Mouse (Mus musculus) kidney, adult 11 months (tissue): ENCODE data around the gene Scmh1.
"Not testable (repeated sequence)": the region's sequence is repeated elsewhere in the genome, so short reads cannot be mapped to it uniquely, and the experiment has no call there.

Experiments used
- DNase-seq: peaks from one replicate; pipeline ENCODE4 v3.0.0; 2022

The Scmh1 gene

DNA sequence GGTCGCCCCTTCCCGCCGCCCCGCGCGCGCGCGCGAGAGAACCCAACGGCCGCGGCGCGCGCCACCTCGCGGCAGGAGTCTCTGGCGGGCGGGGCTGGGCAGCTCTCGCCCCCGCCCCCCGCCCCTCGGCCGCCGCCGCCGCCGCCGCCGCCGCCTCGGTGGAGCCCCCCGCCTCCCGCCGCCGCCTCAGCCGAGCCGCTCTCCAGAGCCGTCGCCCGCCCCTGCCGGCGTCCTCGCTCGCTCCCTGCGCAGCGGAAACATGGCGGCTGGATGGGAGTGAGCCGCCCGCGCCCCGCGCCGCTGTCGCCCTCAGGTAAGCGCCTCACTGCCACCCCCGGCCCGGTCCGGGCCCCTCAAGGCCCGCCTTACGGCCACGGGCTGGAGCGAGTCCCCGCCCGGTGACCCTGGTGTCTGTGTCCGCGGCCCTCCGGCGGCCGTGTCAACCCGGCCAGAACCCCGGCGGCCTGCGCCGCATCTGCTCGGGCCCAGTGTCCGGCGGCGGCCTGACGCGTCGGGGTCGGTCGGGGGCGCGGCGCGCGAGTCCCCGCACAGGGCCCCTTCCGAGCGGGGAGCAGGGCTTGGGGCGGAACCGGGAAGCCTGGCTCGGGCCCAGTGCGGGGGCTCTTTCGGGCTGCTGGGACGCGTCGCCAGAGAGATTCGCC is at the start of gene Scmh1:
Scmh1 (plus strand) TSS at position 138 of the 662 bp plus-strand sequence.
- DNase-seq: peak; percentile 50

- no peak for DNase-seq
These were observed 45.0 kb upstream of the Scmh1 start for GRCm38 (mm10) chr4:120360011-120360521.

DNA sequence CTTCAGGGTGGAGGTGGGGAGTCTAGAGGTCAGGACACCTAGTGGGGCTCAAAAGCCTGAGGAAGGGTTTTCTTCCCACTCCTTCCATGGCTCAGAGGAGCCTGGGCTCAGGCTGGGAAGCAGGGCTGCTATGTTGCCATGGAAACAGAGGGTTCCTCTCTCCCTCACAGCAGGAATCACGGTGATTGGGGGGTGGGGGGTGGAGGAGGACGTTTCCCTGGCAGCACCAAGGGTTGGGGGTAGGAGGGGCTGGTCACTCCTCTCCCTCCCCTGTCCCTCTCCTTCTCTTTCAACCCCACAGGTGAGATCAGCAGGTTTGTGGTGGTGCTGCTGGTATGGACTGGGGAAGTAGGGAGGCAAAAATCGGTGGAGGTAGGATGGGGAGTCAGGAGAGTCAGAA is 40.4 kb upstream of the Scmh1 start:
- no peak for DNase-seq

- DNase-seq: no peak
These were observed 39.6 kb upstream of the Scmh1 start for GRCm38 (mm10) chr4:120365456-120365855.

GRCm38 (mm10) chr4:120368031-120368430 is 37.0 kb upstream of the Scmh1 start:
- DNase-seq: no peak

DNA sequence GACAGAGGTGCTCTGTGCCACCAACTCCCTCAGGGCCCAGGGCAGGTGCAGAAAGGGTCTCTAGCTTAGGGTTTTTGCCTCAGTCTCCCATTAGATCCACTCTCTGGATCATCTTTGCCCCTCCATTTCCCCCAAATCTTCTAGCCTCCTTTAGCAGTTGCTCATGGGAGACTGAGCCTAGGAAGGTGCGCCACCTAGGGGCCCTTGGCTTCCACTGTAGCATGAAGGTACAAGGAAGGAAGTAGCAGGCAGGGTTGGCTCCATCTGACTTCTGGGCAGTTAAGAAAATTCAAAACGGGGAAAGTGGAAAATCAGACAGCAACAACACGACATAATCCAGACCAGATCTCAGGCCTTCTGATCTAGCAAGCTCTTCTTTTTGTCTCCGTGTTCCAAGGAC is 36.4 kb upstream of the Scmh1 start:
- DNase-seq: peak; percentile 33

- peak; percentile 24 for DNase-seq
These were observed 35.9 kb upstream of the Scmh1 start for GRCm38 (mm10) chr4:120369156-120369555.

- no peak for DNase-seq
These were observed 35.2 kb upstream of the Scmh1 start for GRCm38 (mm10) chr4:120369861-120370366.

DNA sequence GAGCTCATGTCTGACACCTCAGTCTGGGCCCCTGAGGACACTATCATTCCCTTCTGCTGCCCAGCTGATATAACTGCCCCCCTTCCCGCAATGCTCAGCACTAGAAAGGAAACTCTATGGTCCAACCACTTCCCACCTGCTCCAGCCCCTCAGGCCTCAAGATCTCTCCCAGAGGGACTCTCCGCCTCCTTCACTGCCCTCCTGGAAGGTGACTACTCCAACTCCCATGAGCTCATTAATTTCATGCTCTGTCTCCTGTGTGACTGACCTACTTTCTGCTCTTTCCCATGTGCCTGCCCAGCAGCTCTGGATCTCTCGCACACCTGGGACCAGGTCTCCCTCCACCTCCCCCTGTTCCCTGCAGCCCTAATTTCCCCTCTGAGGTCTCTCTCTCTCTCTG is 32.2 kb upstream of the Scmh1 start:
- DNase-seq: no peak

DNA sequence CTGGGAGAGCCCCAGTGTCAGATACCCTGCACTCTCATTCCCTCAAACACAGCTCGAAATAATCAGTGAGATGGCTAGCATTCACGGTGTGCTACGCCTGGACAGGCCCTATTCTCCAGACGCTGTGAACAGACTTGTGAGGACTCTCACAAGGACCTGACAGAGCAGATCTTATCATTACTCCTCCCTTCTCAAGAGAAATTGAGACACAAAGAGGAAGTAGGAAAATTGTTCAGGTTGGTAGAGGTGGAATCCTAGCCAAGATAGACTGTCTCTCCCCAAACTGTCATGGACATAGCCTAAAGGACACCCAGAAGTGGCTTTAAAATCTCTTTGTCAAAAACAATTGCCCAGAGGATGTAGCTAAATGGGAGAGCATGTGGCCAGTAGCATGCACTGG is 31.3 kb upstream of the Scmh1 start:
- no peak for DNase-seq

DNA sequence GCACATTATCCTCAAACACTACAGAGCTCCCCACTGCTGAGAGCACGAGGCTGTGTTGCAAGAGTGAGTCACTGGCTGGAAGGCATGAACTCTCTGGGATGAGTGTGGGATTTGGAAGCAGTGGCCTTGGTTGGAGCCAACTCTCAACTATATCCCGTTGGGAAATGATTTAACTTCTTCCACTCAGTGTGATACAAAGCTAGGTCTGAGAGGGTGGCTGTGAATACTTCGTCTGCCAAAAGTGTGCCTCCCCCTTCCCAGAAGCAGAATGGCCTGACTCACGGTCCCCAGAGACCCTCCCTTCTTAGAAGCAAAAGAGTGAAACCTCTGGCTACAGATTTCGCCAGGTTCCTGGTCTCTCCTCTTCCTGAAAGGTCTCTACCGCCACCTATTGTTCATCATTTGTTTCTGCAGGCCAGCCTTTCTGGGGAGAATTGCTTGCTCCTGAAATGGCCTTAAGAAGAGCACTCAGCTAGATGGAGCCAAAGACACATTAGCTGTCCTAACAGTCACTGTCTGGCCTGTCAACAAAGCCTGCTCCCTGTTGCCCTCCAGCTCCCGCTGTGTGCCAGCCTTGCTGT is 24.2 kb upstream of the Scmh1 start:
- DNase-seq: peak; percentile 53

DNA sequence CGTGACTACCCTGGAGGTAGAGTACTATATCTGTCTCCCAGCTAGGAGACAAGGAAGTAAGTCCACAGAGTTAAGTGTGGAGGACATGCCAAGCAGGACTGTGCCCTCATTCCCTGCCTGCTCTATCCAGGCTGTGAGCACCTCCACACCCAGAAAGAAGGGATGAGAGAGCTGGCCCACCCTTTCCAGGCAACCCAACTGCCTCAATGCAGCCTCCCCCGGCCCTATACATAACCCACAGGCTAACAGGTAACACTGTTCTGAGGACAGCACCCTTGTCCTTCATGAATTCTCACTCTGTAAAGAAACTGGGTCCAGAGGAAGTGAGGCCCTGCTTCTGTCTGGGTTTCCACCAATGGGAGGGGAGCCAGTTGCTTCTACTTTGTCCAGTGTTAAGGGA is 19.6 kb upstream of the Scmh1 start:
- DNase-seq: no peak

DNA sequence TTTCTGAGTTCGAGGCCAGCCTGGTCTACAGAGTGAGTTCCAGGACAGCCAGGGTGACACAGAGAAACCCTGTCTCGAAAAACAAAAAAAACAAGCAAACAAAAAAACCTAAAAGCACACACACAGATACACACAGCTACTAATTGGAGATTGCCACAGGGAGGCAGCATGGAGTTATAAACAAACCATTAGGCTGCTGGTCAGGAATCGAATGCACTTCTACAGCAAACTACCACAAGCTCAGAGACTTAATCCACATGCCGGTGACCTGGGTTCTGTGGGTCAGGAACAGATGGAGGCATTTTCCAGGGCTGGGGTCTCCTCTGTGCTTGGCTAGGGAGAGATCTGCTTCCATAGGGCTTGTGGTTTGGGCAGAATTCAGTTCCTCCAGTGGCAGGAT is 17.6 kb upstream of the Scmh1 start:
- DNase-seq: no peak

- DNase-seq: no peak
These were observed 17.1 kb upstream of the Scmh1 start for GRCm38 (mm10) chr4:120387968-120388367.

DNA sequence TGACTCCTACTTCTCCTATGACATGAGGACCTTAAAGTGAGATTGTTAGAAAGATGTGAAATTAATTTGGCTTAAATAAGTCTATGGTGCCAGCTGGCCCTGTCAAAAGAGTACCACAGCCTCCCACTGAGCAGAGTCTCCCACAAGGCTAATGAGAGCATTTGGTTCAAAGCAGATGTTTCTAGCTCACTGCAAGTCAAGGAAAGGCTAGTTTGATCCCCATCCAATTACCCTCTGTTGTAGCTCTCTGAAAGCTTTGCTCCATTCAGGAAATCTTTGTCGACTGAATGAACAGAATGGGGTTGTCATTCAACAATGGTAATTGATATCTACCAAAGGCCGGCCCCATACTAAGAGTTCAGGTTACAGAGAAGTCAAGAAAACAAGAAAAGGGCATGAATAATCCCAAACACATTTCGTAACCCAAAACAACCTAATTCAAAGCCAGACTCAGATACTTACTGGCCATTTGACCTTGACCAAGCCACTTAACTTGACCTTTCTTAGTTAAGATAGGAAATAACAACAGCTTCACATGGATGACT is 16.0 kb upstream of the Scmh1 start:
- no peak for DNase-seq

GRCm38 (mm10) chr4:120389546-120389945 is 15.5 kb upstream of the Scmh1 start:
- DNase-seq: no peak

- no peak for DNase-seq
These were observed 13.5 kb upstream of the Scmh1 start for GRCm38 (mm10) chr4:120391591-120391990.

DNA sequence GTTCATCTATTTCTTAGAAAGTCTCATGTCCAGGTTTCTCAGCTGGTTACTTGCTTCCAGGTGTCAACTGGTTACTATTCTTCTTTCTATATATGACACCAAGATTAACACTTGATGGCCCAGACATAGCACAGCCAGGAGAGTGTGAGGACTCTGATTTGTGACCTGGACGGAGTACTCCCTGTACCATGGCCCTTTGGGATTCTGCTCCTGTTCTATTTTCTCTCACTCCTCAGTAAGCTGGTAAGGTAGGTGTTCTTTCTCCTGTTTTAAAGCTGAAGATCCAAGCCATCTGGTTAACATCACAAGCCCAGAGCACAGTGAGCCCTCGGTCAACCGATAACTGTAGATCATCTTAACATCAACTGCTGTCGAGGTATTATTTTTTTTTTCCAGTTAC is 12.7 kb upstream of the Scmh1 start:
- DNase-seq: no peak

DNA sequence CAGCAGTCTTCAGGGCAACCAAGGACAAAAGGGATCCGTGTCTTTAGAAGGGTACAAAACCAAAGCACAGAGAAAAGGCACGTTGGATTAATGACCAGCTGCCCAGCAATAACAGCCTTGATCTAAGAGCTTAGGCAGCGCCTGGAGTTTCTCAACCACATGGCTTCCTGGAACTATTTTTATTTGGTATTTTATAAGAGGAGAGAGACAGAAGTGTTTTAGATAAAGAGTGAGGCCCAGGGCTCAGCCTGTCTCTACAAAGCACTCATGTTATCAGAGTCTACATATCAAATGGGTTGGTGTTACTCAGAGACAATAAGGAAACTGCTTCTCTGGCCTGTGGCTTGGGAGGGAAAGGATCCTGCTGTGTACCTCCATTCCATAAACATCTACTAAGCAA is 12.3 kb upstream of the Scmh1 start:
- no peak for DNase-seq

DNA sequence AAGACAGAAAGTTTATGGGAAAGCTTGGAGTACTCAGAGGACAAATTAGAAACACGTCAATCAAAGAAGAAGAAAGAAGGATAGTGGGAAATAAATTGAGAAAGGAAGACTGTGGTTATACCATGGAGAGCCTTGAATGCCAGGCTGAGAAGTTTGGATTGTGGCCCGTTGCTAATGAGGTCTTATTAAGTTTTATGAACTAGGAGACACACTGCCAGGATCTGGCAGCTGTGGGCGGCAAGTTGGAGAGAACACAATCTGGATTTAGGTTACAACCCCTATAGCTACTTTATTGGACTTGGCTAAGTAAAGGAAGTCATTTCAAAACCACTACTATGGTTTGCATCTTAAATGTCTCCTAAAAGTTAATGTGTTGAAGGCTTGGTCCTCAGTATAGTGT is 4.8 kb upstream of the Scmh1 start:
- DNase-seq: no peak

GRCm38 (mm10) chr4:120402105-120402504 is 3.0 kb upstream of the Scmh1 start:
- not testable (repeated sequence) for DNase-seq

- DNase-seq: no peak
These were observed 834 bp upstream of the Scmh1 start for GRCm38 (mm10) chr4:120404247-120404646.

DNA sequence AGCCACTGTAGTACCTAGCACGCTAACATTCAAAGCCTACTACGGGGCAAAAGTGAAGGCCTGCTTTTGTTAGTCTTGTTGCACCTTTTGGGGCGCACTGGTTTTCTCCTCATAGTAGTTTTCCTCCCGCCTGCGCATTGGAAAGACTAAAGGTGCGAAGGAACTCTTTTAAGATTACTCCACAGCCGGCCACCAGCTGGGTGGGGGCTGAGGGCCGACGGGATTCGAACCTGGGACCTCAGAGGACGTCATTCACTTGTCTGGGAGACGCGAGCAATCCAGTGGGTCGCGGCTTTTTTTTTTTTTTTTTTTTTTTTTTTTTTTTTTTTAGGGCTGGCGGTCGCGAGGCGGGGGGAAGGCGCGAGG is 320 bp upstream of the Scmh1 start:
- peak; percentile 26 for DNase-seq
